Mouse (Mus musculus) c-Kit-negative CD71-positive TER-119-positive erythroid progenitor cells, embryonic 14.5 days (primary cell): ENCODE measurements around the gene Rtn2.
A peak's percentile ranks its signal among the peaks of the same experiment; 100 is the strongest.
"Not testable (repeated sequence)": the region's sequence is repeated elsewhere in the genome, so short reads cannot be mapped to it uniquely, and the experiment has no call there.

ENCODE experiments used
- DNase-seq: peaks from one replicate; pipeline ENCODE4 v3.0.0-alpha.2; 2013; ENCODE audit warnings: low read depth, low spot score

Gene Rtn2

DNA sequence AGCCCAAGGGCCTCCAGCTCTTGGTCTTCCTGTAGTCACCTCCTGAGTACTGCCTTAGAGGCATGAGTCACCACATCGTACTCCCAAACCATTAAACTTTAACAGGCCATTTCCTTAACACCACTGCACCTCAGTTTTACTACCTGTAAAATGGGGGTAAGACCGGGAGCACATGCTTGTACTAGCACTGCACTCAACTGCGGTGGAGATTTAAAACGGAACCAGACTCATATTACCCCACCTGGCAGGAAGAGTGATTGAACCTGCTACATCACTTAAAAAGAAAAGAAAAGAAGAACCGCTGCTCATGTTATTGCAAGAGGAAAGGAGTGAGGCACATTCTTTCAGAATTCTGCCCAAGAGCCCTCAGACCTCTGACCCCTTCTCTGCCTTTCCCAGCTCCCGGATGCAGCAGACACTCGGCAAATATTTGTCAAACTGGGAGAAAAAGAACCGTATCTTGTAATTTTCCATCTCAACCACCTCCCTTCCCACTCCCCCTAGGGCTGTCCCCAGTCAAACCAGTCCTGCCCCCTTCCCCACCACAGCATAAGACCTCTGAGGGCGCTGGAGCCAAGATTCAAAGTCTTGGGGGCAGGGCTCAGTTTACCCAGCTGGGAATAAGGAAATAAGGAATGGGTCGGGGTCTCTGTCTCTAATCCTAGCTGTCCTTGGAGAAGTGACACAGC, 13.3 kb upstream of the Rtn2 start:
- DNase-seq: no peak

DNA sequence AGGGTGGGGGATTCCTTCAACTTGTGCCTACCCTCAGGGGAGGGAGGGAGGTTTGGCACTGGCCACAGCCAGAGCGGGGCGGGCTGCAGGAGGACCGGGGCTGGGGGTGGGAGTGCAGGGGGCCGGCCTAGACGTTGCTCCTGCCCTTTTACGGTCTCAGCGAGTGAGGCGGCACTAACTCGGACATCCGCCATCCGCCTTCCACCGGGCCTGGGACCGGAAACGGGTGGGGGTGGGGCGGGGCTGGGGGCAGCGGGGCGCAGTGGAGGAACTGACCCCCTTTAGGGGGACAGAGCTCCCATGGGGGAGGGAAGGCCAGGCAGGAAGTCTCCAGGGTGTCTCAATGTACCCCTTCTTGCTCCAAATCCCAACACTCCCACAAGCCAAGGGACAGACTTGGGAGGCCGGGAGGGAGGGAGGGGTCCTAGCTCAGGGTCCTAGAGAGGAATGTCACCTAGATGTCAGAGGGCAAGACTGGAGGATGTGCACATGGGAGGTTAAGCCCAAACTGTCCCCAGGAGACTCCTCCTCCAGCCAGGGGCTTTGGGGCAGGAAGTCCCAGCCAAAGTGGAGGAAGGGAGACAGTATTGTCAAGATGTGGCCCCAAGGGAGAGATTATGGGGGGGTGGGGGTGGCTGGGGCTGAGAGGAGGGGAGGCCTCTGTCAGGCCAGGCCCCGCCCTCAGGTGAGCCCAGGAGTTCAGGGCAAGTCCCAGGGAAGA, 12.5 kb upstream of the Rtn2 start:
- no peak for DNase-seq

DNA sequence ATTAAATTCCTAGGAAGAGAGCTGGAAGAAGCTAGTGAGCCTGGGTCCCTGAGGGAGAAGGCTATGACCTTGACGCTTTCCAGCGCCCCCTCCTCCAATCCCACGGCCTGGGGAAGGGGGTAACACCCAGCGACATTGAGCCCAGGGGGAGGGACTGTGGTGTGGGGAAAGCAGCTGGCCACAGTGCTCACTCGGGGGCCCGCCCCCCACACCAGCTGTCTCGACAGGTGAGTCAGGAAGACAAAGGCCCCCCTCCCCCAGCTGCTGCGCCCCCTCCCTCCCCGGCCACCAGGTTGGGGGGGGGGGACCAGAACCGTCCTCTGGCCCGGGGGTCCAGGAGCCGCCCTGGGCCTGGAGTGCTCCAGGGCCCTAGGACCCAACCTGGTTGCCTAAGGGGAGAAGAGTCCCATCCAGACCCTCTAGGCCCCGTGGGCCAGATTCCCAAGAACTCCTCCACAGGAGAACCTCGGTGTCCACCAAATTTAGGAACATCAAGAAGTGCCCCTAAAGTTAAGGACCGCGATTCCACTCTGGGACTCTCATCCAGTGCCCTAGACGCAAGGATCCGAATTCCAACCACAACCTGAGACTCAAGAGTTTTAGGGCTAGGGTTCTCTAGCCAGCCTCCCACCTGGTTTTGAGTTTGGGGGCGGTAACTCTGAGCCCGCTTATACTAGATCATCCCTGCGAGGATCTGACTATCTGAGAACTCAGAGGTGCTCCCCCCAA, 11.8 kb upstream of the Rtn2 start:
- DNase-seq: no peak

DNA sequence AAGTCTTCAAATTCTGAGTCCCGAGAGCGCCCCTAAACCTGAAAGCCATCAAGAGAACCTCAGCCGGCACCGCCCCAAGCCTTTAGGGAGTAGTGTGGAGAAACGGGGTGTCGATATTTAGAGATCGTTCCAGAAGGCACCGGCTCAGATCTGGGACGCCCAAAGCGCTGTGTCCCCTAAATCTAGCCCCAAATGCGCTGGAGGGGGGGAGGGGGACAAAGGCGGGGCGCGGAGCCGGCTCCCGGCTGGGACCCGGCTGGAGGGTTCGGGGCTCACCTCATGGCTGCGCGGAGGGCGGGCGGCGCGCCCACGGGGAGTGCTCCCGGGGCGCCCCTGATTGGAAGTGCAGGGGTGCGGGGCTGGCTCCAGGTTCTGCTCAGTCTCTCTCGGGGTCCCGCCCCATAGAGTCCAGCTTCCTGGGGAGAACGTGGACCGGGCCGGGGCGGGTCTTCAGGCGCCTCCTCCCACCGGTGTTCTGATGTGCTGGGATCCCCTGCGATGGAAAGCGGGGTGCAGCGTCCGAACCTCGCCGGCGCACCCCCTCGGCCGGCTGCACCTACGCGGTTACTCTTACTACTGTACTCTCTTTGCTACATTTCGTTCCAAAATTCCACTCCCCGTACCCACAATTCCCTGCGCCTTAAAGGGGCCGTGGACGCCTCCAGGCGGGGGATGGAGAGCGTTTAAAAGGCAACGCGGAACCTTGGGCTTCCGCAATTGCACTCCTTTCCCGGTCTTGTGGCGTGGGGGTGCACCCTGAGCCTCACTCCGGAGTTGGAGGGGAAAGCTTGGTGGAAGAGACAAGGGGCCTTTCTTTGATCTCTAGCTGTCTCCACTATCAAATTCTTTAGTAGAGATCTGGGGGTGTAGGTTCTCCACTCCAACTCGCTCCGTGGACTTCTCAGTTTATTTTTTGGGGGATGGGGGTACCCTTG, 10.9 kb upstream of the Rtn2 start, which contains the start of gene Vasp:
Vasp (minus strand) TSS at position 580 of the 935 bp plus-strand sequence.
- DNase-seq: peak; percentile 74

DNA sequence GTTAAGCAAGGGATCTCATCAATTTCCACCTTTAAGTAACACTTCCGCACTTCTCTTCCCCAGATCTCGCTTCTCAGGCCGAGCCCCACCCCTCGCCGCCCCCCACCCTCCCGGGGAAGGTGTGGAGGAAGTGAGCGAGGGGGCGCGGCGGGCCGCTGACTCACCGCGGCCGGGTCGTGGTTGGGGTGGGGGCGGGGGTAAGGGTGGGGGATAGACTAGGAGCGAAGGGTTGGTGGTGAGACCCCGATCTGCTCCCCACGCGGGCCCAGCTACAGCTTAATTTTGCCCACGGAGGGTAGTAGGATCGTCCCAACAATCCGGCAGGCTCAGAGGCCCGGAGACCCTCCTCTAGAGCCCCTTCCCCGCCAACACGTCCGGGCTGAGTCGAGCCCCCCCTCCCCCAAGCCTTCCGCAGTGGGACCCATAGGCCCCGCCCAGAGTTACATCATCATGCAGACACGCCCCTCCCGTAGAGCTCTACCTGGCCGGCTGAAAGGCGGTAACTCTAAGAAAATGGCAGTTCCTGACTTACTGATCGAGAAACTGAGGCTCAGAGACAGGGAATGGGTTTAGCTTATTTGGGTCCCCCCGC, 10.2 kb upstream of the Rtn2 start:
- no peak for DNase-seq

DNA sequence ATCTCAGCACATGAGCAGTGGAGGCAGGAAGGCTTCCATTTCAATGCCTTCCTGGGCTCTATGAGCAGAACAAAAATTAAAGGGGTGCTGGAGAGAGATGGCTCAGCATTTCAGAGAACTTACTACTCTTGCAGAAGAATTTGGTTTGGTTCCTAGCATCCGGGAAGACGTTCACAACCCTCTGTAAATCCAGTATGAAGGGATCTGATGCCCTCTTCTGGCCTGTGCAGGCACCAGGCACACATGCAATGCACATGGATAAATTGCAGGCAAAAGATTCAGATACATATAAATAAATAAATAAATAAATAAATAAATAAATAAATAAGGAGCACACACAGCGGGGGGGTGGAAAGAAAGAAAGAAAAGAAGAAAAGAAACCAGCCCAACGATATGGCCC, 6.2 kb upstream of the Rtn2 start:
- no peak for DNase-seq

DNA sequence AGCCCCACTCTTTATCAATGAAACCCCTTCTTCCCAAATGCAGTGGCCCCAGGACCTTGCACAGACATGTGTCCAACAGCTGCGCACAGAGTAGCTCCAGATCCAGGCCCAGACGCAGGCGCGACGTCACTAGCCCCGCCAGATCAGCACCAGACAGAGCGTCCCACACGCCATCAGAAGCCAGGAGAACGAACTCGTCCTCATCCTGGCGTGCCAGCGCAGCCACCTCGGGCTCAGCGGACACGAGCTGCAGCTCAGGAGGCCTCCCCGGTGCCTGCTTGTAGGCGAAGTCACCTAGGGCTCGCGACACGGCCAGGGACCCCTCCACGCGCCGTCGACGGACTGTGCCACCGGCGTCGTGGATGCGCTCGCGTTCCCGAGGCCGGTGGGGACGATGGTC, 3.4 kb upstream of the Rtn2 start:
- no peak for DNase-seq

DNA sequence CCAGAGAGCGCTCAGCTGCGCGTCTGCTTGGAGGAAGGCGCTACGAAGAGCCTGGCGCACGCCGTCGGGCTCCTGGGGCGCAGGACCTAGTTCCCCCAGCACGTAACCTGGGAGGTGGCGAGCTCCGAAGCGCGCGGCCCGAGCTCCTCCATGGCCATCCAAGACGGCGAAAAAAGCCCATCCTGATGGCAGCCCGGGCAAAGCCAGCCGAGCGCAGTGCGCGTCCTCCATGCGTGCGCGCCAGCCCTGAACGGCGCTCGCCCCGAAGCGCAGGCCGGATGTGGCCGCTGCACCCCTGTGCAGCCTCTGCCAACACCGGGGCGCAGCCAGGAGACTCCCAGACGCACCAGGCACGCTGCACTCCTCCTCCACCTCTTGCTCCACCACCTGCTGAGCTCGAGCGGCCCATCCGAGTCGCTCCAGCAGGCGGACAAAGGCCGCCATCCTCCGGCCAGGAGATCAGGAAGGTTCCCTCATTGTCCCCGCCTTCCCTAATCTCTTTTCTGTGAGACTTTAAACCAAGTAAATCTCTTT, 2.8 kb upstream of the Rtn2 start, which contains the start of gene Ppm1n:
Ppm1n (minus strand) TSS at position 484 of the 534 bp plus-strand sequence.
- DNase-seq: no peak

DNA sequence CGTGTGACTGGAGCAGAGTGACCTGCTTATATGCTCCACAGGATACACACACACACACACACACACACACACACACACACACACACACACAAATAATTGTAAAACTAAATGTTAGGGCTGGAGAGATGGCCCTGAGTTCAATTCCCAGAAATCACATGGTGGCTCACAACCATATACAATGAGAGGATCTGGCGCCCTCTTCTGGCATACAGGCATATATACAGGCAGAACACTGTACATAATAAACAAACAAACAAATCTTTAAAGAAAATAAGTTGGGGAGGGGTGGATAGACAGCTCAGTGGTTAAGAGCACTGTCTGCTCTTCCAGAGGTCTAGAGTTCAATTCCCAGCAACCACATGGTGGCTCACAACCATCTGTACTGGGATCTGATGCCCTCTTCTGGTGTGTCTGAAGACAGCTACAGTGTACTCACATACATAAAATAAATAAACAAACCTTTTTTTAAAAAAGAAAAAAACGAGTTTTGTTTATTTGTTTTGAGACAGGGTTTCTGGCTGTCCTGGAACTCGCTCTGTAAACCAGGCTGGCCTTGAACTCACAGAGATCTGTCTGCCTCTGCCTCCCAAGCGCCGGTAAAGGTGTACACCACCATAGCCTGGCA, 632 bp upstream of the Rtn2 start:
- DNase-seq: not testable (repeated sequence)

DNA sequence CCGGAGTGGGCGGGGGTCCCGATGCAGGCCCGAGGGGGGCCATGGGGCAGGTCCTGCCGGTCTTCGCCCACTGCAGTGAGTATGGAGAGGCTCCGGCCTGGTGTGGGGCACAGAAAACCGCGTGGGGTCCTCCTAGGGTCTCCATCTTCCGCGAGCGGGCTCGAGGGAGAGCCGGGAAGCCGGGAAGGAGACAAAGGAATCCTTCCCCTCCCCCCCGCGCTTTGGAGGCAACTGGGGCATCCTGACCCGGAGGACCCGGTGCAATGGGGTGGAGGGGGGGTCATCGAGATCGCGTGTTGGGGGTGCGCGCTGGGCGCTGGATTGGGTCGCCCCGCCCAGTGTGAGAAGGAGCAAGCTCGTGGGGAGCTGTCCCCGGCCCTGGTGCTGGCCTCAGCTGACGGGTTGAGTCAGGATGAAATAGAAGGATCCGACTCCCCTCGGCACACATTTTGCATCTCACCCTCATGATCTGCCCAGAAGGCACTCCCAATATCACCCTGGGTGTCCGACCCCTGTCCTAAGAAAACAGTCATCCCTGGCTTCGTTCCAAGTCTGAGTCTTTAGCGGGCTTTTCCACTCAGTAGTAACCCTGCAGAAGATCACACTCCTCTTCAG, 474 bp downstream of the Rtn2 start:
- no peak for DNase-seq

DNA sequence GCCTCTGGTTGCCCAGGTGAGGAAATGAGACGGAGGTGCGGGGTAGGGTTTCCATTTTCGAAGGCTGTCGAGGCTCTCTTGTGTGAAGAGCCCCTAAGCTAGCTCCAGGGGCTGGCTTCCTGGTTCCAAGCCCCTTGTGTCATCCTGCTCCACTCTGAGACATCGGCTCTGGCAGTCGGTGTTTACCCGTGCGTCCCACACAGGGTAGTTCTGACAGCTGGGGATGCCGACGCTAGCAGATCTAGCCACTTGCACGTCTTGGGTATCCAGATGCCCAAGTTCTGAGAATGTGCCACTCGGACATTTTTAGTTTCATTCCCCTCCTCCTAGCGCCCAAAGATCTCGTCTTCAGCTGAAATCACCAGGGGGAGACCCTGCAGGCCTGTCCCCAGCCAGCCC, 981 bp downstream of the Rtn2 start:
- no peak for DNase-seq

DNA sequence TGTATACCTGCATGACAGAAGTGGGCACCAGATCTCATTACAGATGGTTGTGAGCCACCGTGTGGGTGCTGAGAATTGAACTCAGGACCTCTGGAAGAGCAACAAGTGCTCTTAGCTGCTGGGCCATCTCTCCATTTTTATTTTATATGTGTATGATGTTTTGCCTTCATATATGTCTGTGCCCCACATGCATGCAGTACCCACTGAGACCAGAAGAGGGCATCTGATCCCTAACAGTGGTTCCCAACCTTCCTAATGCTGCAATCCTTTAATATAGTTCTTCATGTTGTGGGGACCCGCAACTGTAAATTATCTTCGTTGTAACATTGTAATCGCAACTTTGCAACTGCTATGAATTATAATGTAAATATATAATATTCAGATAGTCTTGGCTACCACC, 2.3 kb downstream of the Rtn2 start:
- peak; percentile 62 for DNase-seq

DNA sequence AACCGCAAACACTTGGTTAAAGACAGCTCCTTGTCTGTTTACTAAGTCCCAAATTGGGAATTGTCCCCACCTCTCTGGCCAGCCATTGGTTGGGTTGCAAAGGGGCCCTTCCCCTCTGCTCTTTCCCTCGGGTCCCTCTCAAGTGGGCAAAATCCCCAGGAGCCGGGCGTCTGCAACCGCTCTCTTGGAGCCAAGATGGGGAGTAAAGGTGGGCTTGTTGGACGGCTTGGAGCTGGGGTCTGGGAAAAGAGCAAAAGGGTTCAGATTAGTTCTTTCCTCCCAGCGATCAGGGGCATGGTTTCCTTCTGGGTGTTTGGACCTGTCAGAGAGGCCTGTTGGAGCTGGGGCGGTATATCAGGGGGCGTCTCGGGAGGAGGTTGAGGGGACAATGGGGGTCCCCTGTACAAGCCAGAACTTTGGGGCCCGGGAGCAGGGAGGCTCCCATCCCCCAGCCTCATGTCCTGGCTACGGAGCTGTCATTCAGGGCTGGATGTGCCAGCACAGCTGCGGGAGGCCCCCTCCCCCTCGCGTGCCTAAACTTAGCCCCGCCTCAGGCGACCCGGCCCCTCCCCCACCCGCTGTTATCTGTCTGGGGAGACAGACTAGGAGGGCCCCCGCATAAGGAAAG, 8.7 kb downstream of the Rtn2 start:
- DNase-seq: no peak

DNA sequence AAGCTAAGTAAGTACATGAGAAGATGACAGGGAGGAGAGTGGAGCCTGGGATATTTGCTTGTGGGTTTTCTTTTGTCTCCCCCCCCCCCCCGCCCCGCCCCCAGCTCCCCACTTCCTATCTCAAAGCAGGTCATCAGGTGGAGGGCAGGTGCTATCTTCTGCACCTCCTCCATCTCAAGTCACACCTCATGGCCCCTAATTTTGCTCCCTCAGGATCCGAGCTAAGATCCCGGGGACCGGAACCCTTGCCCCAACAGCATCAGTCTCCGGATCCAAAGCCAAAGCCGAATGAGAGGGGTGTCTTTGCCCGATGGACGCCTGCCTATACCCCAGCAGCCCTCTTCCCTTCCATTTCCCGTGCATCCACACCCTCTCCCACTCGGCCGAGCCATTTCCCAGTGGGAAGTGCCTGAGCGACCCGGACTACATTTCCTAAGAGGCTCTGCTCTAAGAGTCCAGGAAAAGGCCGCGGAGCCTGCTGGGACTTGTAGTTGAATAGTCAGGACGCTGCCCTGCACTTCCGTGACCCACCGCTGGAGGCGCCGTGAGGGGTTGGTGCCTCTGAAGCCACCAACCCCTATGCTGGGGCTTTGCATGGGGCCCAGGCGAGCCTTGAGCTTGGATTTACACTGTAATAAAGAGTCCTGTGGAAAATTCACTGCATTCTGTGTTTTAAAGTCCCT, 13.2 kb downstream of the Rtn2 start:
- DNase-seq: peak; percentile 64

DNA sequence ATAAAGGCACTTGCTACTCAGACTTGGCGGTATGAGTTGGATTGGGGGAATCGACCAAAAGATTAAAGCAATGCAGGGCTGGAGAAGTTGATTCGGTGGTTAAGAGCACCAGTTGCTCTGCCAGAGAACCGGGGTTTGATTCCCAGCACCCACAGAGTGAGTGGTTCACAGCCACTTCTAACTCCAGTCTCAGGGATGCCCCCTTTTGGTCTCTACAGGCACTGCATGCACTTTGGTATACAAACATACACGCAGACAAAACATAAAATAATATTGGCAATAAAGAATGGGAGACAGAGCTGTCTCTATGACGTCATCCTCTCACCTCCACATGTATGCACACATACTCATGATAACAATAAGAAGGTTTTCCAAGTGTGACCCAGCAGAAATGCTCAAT, 14.6 kb downstream of the Rtn2 start:
- no peak for DNase-seq

DNA sequence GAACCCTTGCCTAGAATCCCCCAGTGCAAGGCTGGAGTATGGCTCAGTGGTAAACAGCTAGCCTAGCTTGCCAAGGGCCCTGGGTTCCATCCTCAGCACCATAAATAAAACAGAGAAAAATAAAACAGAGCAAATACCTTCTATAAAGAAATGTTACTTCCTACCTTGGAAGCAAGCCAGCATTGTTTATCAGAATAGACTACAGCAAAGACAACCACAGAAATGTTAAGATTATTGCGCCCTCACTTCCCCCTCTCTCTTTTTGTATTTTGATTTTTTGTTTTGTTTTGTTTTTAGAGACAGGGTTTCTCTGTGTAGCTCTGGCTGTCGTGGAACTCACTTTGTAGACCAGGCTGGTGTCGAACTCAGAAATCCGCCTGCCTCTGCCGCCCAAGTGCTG, 15.4 kb downstream of the Rtn2 start:
- DNase-seq: no peak

DNA sequence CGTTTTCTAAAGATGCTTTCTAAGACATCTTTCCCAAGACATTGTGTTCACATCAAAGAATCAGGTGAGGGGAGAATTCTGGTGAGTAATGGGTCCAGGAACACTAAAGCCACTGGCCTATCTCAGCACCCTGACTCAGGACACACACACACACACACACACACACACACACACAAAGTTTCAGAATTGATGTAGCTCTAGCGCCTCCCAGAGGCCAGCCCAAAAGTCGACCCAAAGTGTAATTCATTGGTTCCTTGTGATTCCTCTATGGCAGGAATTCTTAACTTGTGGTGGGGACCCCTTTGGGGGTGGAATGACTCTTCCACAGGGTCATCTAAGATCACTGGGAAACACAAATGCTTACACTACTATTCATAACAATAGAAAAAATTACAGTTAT, 16.8 kb downstream of the Rtn2 start:
- no peak for DNase-seq

DNA sequence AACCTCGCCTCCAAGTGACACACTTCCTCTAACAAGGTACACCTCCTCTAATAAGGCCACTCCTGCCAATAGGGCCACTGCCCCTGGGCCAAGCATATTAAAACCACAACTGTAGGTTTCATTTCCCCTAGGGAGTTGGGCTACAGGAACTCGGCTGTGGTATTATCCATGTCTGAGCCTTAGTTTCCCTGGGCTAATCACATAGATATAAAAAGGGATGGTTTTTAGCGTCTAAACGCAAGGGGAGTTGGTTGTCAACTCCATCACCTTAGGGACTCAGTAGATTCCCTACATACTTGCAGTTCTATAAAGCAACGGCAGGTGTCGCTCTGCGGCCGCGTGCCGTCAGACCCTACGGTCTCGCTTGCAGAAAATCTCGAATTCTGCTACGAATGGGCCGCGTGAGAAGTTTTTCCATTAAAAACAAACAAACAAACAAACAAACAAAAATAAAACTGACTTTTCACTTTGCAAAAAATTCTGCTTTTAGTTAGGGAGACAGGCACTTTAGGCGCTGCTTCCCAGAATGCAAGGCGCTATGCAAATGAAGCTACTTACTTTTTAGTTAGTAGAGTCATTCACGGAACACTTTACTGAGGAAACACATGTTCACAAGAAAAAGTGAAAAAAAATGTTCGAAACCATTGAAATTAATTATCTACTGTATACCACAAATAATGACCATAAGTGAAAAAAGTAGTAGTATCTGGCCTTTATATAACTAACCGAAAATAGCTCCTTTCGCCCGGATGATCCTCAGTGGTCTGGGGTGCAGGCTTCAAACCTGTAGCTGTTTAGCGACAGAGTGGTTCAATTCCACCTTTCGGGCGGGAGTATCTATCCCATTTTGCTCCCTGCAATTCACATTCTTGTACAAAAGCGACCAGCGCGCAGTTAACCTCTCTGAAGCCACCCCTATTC, 18.3 kb downstream of the Rtn2 start:
- DNase-seq: peak; percentile 68
